Mouse (Mus musculus) retina, embryonic 14.5 days (tissue): ENCODE data around the gene Clec2l.
"Not testable (repeated sequence)": the region's sequence is repeated elsewhere in the genome, so short reads cannot be mapped to it uniquely, and the experiment has no call there.

Experiments used
- DNase-seq: peaks from one replicate; pipeline ENCODE4 v3.0.0-alpha.2; 2015; ENCODE audit warnings: low spot score

Gene Clec2l

DNA sequence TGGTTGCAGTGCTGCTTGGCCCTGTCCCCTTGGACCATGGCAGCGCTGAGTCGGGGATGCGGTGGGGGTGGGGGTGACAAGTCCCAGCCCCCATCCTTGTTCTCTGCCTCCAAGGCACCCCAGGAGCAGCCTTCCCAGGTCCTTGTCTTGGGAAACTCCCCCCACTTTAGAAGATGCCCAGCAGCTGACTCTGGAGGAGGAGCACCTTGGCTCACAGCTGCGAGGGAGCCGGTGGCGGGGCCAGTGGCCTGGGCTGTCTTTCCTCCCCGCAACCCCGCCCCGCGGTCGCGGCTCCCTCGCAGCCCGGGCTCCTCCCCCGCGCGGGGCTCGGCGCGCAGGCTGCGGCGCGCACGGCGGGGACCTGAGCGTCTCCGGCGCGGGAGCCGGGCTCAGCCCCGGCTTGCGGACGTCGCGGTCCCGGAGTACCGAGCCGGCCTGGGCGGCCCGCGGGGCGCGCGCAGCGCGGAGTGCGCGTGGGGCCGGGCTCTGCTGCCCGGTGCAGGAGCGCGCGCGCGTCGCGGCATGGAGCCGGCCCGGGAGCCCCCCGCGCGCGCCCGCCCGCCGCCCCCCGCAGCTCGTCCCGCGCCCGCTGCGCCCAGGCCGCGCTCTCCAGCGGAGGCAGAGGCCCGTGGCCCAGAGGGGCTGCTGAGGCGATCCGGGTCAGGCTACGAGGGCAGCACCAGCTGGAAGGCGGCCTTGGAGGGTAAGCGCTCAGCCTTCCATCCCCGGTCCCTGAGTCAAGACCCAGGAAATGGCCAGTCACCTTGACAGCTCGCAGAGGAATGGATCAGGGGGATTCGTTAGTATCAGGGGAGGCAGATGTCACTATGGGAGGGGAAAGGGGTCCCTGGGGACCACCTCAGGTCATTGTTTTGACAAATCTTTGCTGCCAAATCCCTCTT is at the start of gene Clec2l:
TSS of gene Clec2l (plus strand) at position 356 of the 902 bp plus-strand sequence.
- peak; percentile 70 for DNase-seq

DNA sequence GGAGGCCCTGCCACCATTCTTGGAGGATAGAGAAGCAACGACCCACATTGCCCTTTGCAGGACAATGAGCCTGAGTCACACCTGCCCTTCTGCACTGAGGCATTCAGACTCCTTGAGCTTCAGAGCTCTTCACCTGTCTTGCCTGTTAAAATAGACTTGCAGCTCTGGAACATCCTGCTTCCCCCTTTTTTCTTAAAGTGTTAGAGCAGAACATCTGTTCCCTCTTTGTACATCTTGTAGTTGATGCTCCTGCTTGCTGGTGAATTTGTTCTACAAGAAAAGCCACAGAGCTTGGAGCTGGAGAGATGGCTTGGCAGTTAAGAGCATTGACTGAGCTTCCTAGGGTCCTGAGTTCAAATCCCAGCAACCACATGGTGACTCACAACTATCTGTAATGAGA is 40.5 kb upstream of the Clec2l start:
- DNase-seq: no peak

DNA sequence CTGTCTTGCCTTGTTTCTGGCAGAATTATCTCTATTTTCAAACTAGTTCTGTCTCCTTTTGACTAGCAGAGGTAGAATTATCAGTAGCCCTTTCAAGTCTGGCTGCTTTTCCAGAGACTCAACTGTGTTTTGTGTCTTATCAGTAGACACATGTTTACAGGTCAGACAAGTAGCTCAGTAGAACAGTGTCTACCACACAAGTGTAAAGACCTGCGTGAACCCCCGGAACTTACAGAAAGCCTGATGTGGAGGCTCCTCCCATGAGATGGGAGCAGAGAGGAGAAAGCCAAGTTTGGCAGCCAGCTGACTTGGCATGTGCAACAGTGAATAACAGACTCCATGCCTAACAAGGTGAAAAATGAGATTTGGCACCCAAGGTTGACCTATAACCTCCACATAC is 39.4 kb upstream of the Clec2l start:
- no peak for DNase-seq

DNA sequence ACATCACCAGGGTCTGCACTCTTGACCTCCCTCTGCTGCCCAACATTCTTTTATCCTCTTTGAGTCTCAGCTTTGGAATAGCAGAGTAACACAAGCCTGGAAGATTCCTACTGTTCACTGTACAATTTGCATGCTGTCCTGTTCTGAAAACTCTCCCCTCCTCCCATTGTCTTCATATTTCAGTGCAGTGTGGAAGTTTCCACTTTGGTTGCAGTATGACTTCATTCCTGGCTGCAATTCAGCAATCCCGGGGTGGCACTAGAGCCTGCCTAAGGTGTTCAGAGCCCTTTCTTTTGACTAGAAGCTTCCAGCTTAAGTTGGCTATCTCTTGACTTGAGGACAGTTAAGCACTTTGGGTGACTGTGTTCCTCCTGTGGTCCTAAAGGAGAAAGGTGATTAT is 38.4 kb upstream of the Clec2l start:
- no peak for DNase-seq

DNA sequence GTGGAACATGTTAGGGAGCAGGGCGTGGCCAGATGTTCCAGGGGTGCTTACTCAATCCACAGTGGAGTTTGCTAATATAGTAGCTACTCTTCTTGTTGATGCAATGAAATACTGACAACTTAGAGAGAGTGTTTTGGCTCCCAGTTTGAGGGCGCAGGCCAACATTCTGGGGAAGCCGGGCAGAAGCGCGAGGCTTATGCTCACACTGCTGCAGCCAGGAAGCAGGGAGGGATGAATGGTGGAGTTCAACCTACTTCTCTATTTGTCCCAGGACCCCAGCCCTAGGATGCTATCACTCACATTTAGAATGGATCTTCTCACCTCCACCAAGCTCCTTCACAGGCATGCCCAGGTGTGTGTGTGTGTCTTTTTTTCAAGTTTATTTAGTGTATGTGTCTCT is 36.8 kb upstream of the Clec2l start:
- no peak for DNase-seq

DNA sequence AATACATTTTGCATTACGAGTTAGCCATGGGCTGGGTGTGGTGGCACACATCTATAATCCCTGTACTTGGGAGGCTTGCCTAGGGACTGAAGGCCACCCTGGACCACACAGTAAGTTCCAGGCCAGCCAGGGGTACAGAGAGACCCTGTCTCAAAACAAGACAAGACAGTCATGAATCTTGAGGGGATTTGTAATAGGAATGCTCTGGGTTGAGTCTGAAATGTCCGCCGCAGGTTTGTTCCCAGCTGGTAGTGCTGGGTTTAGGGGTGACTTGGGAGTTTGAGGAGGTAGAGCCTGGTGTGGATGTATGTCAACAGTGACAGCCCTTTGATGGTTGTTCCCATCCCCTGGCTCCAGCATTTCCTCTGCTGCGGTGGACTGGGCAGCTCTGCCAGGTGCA is 35.8 kb upstream of the Clec2l start:
- no peak for DNase-seq

DNA sequence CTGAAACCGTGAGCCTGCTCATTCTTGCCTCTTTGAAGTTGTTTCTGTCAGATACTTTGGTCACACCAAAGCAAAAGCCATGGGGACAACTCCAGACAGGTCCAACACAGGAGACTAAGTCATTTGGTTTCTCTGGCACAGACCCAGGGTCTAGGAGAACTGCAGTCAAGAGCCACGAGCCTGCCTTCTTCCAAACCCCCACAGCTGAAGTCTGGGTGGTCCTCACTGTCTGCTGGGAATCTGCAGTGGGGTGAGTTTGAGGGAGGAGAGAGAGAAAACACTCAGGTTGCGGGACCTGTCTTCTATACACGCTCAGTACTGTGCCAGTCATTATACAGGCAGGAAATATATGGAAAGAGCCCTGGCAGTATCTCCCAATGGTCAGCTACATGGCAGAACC is 35.4 kb upstream of the Clec2l start:
- DNase-seq: no peak

DNA sequence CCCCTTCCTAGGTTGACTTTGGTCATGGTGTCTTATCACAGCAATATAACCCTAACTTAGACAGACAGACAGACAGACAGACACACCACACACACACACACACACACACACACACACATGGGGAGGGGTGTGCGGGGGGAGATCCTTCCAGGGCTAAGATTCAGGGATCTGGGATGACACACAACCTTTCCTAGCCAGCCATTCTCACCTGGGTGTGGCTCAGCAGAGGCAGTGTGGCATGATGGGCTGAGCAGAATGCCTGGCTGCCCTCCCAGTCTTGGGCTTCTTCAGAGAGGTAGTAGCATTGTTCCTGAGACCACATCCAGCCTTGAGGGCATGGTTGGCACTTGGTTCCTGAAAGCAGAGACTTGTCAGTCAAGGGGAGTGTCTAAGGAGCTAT is 33.3 kb upstream of the Clec2l start:
- DNase-seq: no peak

DNA sequence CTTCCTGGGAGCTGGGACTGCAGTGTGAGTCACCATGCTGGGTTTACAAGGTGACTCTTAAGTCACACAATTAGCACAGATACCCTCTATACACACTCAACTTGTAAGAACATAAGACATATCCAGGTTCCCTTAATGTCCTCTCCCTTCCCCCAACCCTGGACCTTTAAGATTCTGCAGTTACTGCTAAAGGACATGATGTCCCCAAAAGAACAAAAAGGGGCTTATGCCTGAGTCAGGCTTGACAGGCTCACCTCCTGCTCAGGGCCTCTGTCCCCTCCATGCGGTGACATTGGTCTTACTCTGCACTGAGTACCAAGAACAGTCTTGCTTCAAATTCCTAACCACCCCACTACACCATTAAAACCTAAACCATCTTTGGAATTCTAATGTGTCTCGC is 30.0 kb upstream of the Clec2l start:
- DNase-seq: no peak

DNA sequence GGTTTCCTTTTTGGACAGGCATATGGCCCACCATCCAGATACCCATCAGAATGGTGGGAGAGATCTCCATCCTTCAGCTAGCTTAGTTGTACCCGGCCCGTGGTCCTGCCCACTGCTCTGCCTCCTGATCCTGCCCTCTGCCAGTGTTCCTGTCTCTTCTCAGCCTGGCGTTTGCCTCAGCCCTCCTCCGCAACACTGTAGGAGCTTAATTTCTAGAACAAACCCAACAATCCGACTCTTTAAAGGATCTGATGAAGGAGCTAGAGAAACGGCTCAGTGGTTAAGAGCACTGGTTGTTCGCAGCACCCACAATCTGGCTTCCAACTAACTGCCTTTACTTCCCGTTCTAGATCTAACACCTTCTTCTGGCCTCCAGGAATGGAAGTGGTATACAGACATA is 28.4 kb upstream of the Clec2l start:
- no peak for DNase-seq

DNA sequence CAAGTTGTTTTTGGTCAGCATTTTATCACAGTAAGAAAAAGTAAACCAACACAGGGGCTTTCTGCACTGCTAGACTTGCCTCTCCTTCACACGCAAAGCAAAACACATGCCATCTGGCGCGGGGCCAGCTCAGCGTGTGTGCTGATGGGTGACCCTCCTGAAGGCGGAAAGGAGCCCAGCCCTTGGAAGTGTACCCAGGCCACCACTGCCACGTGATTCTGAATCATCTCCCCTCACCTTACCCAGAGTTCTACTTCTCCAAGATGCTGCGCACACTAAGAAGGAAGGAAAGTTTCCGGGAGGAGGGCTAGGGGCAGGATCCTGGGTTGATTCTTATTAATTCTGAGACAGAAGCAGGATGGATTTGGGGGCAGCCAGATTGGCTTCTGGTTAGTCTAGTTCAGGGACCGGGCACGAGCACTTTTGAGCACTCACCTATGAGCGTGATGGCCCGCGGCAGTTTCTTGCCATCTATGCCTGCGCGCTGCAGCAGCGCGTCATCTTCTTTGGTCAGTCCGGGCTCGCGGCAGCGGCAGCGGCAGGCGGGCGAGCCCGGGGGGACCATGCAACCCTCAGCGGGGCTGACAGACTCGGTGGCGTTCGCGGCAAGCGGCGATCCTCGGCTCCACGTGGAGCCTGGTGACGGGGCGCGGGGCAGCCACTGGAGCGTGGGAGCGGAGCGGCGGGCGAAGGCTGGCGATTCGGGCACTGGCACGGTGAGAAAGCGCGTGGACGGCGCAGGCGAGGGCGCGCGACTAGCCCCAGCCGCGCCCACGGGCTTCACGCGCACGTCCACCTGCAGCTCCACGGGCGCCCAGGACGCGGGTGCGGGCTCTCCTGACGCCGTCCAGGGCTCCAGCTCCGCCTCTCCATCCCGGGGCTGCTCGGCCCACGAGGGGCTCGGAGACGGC is 26.7 kb upstream of the Clec2l start:
- DNase-seq: peak; percentile 37

DNA sequence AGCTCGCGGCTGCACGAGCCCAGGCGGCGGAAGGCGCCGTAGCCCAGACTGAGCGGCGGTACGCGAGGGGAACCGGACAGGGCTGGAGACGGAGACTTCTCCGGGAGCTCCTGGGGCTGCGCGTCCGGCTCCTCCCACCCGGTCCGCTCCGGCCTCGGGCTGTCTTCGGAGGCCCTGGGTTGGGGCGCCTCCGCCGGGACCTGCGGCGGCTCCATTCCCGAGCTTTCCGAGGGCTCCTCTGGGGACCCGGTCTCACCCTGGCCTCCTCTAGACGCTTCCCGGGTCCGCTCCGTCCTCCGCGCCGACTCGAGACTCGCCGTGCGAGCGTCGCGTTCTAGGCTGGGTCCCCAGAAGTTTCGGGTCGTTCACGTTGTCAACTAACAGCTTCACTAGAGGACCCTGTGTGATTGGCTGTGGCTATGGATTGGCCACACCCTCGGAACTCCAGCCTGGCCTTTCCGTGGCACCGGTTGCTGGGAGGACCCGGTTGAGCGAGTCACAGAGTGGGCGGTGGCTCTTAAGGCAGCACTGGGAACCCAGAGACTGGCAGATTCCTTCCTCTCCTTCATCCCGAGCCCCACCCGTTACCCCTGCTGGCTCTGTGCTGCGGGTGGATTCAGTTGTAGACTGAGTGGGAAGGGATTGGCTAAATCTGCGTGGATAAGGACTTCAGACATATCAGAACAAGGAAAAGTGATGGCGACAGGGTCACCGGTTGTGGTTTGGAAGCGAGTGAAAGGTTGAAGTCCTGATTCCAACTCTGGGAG is 25.8 kb upstream of the Clec2l start, which contains the start of gene Klrg2:
TSS of gene Klrg2 (minus strand) at position 391 of the 767 bp plus-strand sequence.
- peak; percentile 70 for DNase-seq

DNA sequence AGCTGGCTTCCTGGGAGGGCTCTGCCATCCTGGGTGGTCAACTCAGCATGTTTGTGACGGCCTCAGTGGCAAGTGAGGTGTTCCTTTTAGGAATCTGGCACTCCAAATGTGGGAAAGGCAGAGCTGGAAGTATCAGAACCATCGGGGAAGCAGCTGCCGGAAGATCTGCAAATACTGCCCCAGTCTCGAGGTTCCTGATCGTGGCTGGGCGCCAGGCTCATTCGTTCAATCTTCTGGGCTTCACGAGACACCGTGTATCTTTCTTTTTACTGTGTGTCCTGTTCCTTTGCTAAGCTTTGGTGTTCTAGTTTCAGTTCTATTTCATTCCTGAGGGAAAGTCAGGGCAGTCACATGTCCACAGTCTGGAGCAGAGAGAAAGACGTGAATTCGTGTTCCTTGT is 22.5 kb upstream of the Clec2l start:
- DNase-seq: no peak

DNA sequence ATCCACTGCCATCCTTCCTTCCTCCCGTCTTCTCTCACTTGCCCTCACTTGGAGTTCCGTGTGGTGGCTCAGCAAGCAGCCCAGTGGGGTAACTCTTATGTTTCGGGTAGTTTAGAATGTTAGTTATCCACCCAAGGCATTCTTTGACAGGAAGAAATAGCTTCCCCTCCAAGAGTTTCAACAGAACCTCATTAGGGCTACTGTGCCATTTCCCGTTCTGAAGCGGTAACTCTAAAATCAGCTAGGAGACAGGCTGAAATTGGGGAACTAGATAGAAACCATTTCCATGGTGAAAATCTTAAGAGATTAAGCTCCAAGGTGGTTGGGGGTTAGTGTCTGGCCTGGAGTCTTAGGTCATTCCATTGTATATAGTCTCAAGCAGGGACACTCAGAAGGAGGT is 21.6 kb upstream of the Clec2l start:
- DNase-seq: no peak

DNA sequence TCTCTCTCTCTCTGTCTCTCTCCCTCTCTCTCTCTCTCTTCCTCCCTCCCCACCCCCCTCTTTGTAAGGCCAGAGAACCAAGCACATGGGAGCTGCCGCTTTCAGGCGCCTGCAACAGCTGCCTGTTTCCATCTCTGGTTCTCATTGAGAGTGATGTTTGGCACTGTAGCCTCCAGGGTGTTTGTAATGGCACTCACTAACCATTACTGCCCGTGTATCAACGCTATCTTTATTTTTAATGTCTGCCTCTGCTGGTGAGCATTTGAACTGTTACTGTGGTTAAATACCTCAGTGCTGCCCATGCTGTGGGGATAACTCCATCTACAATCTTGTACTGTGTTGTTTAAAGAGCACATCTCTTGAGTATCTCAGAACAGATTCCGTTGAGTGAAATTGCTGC is 21.2 kb upstream of the Clec2l start:
- DNase-seq: peak; percentile 35

DNA sequence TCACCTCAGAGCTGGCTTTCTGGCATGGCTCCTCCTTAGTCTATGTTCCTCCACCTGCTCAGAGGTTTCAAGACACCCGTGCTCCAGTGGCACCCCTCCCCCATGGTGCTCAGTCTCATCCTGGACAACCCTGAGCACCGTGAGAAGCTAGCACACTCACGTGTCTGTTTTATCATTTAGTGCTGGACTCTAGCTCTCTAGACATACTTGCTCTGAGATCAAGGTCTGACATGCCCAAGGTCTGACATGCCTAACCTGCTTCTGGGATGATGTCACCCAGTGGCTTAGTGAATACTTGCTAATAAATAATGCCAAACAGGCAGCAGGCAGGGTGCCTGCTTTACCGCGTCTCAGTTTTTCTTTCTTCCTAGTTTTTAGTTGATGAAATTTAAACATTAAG is 20.3 kb upstream of the Clec2l start:
- DNase-seq: no peak

DNA sequence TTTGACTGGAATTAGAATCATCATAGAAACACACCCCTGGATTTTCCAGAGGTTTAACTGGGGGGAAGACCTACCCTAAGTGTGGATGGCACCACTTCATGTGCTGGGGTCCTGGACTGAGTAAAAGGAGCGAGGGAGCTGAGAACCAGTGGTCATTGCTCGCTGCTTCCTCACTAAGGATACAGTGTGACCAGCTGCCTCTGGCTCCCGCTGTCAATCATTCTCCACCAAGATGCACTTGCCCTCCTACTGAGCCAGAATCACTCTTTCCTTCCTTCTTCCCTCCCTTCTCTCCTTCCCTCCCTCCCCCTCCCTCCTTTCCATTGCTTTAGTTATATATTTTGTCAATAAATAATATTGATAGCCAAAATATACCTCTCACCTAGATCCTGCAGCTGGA is 19.8 kb upstream of the Clec2l start:
- no peak for DNase-seq

DNA sequence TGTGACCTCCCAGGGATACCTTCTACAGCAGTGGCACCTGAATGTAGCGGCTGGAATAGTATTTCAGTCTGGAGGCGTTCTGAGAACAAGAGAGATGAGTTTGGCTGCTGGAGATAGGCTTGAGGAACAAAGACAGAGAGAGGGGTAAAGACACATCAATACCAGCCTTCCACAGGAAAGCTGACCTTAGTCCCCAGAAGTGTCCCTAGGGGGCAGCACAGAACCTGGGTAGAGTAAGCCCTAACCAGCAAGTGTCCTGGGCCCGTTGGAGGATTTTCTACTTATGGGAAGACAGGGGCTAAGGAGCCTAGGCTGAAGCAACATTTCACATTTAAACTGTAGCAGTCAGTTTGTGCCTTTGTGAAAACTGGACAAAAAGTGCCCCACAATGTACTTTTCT is 13.3 kb upstream of the Clec2l start:
- peak; percentile 37 for DNase-seq

DNA sequence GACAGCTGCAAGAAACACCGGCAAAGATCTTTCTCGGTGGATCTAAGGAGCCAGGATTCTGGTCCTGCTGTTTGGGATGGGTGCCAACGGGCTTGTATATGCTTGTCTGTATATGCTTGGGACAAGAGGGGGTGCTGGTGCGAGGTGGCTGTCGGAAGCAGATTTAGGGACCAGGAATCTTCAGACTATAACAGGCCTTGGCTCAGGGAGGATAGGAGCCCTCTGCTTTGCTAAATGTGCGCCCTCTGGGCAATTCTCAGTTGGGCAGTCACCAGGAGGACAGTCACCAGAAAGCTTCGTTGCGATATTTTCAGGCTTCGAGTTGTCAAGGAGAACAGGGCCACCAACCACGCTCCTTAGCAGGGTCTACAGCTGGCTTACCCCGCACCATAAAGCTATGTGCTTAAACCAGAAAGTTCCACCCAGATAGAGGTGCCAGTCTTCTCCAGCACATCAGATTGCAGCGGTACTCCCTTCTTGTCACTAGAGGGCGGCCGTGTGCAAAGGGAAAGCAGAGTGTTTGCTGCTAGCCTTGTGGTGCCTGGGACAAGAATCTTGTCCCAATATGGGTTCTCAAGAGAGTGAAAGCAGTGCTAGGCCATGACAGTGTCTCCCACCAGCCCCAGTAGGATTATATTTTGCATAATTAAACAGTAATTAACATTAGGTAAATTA is 12.5 kb upstream of the Clec2l start:
- DNase-seq: peak; percentile 84

DNA sequence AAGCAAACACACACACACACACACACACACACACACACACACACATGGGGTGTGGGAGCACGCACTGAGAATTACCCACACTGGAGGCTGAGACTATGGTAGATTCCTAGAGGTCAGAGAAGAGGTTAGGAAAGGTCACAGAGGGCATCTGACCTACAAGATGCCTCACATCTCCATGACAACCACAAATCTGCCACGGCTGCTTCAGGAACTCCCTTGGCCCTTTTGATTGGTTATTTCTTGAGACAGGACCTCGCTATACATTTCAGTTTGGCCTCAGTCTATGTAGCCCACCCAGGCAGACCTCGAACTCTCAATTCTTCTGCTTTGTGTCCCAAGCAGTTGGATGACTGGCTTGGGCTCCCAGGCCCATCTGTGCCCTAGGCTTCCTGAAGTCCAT is 1.2 kb upstream of the Clec2l start:
- no peak for DNase-seq

DNA sequence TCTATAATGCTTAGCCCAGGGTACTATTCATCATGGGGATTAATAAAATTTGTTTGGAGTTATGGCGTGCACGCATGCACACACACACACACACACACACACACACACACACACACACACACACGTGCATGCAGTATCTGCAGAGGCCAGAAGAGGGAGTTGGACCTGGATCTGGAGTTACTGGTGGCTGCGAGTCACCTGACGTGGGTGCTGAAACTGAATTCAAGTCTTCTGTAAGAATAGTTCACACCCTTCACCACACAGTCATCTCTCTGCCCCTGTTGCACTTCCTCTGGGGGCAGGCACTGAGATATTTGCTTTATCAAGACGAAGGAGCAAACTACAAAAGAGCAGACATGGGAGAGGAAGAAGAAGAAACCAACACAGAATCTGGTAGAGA is 6.7 kb downstream of the Clec2l start:
- no peak for DNase-seq

DNA sequence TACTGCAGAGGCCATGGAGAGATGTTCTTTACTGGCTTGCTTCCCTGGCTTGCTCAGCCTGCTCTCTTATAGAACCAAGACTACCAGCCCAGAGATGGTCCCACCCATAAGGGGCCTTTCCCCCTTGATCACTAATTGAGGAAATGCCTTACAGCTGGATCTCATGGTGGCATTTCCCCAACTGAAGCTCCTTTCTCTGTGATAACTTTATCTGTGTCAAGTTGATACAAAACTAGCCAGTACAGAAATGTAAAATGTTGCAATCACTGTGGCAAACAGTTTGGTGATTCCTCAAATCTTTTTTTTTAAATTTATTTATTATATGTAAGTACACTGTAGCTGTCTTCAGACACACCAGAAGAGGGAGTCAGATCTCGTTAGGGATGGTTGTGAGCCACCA is 7.6 kb downstream of the Clec2l start:
- DNase-seq: not testable (repeated sequence)
